Mouse (Mus musculus): ENCODE results near the gene Rabl3. TPM values are rescaled to one million over a fixed set of nuclear protein-coding genes. Genes with fewer than 3 reads are reported as not detected.

Gene Rabl3
- total RNA-seq, 1 experiment: 8.3 TPM

DNA sequence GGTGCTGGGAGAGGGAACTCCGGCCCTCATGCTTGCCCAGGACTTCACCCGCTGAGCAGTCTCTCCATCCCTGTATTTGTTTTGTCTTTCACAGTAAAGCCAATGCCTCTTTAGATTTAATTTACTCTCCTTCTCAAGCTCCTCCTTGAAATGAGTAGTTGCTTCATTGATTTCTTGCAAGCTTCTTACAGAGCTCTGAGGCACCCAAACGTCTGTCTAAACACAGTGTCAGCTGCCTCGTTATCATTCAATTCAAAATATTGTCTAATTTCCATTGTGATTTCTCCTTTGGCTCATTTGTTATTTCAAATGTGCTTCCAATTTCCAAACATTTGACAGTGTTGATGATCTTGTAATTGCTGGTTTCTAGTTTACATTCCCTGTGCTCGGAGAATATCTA lies 6.6 kb downstream of the Rabl3 start:
- in situ Hi-C loops (cut with MboI; ENCODE audit: low sequenced_read_pairs in 2 of 2, unreplicated experiment in 2 of 2): no loop called here
- DNase-seq (ENCODE audit: low read depth, low spot score): no peak
- H3K4me1 ChIP-seq (ENCODE audit: control insufficient read depth in 2 of 2, insufficient read depth in 2 of 2, low read length in 2 of 2, poor library complexity in 1 of 2): 0 out of 4 replicates have a peak, but pooled peaks cover 0 to 2% of the 10 kb centered on the region in 2 experiments
- H3K4me3 ChIP-seq (ENCODE audit: insufficient read depth in 1 of 2, low read depth in 1 of 2, low read length in 2 of 2, poor library complexity in 1 of 2, severe bottlenecking in 1 of 2): no peak overlapping the region
- no peaks in the 10 kb centered on the region for H3K9me3 ChIP-seq (ENCODE audit: control insufficient read depth, insufficient read depth, low read depth, low read length)
- H3K9ac ChIP-seq (ENCODE audit: insufficient read depth, low read depth, low read length, poor library complexity, severe bottlenecking): no peak overlapping the region
- H3K27ac ChIP-seq (ENCODE audit: insufficient read depth, low read depth, low read length, poor library complexity, severe bottlenecking): no peak overlapping the region
- TF ChIP-seq ZC3H11A (IDR thresholded peaks at IDR 0.05; ENCODE audit: borderline replicate concordance, low read depth, low read length) (no peak), MAFK (IDR thresholded peaks at IDR 0.05; ENCODE audit: insufficient read depth, low read depth, low read length) (no peak), CHD2 (IDR thresholded peaks at IDR 0.05; ENCODE audit: low read depth, low read length) (no peak), HCFC1 (IDR thresholded peaks at IDR 0.05; ENCODE audit: borderline replicate concordance, insufficient read depth, low read length) (no peak), ZNF384 (IDR thresholded peaks at IDR 0.05; ENCODE audit: low read depth, low read length) (no peak)
- H3K36me3 ChIP-seq (ENCODE audit: control insufficient read depth, insufficient read depth, low read length, poor library complexity, severe bottlenecking): peaks cover 2% of the 10 kb centered on the region; the same call in 1 of the 2 replicates

DNA sequence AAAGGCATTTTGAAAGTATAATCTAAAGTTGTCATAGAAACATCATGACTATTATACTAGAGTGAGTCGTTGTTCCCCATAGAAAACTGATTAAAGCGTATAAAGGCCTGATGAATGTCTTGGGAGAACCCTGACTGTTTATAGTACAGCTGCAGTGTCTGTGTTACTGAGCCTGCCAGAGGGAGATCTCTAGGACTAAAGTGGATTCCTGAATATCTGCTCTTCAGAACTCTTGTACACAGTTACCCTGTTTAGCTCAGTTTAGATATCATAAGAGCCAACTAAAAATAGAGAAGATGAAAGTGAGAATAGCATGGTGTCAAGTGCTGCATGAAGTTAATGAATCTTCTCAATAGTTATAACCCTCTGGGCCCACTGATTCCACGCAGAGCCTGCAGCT lies 10.6 kb downstream of the Rabl3 start:
- H3K36me3 ChIP-seq (ENCODE audit: control insufficient read depth, insufficient read depth, low read length, poor library complexity, severe bottlenecking): no peaks in the 10 kb centered on the region
- H3K9ac ChIP-seq (ENCODE audit: insufficient read depth, low read depth, low read length, poor library complexity, severe bottlenecking): no peak overlapping the region
- no peaks in the 10 kb centered on the region for H3K9me3 ChIP-seq (ENCODE audit: control insufficient read depth, insufficient read depth, low read depth, low read length)
- 0 out of 4 replicates have a peak, but pooled peaks cover 0 to 2% of the 10 kb centered on the region in 2 experiments for H3K4me1 ChIP-seq (ENCODE audit: control insufficient read depth in 2 of 2, insufficient read depth in 2 of 2, low read length in 2 of 2, poor library complexity in 1 of 2)
- in situ Hi-C loops (cut with MboI; ENCODE audit: low sequenced_read_pairs in 2 of 2, unreplicated experiment in 2 of 2): no loop called here
- no peak overlapping the region for H3K27ac ChIP-seq (ENCODE audit: insufficient read depth, low read depth, low read length, poor library complexity, severe bottlenecking)
- no peak overlapping the region for H3K4me3 ChIP-seq (ENCODE audit: insufficient read depth in 1 of 2, low read depth in 1 of 2, low read length in 2 of 2, poor library complexity in 1 of 2, severe bottlenecking in 1 of 2)
- TF ChIP-seq MAFK (IDR thresholded peaks at IDR 0.05; ENCODE audit: insufficient read depth, low read depth, low read length) (no peak), ZNF384 (IDR thresholded peaks at IDR 0.05; ENCODE audit: low read depth, low read length) (no peak), CHD2 (IDR thresholded peaks at IDR 0.05; ENCODE audit: low read depth, low read length) (no peak), HCFC1 (IDR thresholded peaks at IDR 0.05; ENCODE audit: borderline replicate concordance, insufficient read depth, low read length) (no peak), ZC3H11A (IDR thresholded peaks at IDR 0.05; ENCODE audit: borderline replicate concordance, low read depth, low read length) (no peak)
- DNase-seq (ENCODE audit: low read depth, low spot score): no peak

DNA sequence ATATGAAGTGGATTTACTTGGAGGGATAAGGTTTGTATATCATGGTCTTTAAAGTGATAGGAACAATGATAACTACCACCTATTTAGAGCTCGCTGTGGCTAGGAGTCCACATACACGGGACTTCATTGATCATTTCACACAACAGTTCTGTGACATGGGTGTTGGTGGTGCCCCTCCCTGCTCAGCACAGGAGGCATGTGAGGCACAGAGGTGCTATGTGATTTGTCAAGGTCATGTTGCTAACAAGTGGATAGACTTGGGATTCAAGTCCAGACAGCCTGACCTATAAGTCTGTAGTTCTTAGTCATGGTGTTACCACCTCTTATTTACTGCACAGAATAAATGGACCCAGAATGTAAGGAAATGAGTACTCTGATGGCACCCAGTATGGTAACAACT lies 11.3 kb downstream of the Rabl3 start:
- no peaks in the 10 kb centered on the region for H3K36me3 ChIP-seq (ENCODE audit: control insufficient read depth, insufficient read depth, low read length, poor library complexity, severe bottlenecking)
- H3K4me1 ChIP-seq (ENCODE audit: control insufficient read depth in 2 of 2, insufficient read depth in 2 of 2, low read length in 2 of 2, poor library complexity in 1 of 2): 0 out of 4 replicates have a peak, but pooled peaks cover 0 to under 1% of the 10 kb centered on the region in 2 experiments
- no peaks in the 10 kb centered on the region for H3K9me3 ChIP-seq (ENCODE audit: control insufficient read depth, insufficient read depth, low read depth, low read length)
- no peak for DNase-seq (ENCODE audit: low read depth, low spot score)
- H3K27ac ChIP-seq (ENCODE audit: insufficient read depth, low read depth, low read length, poor library complexity, severe bottlenecking): no peak overlapping the region
- H3K9ac ChIP-seq (ENCODE audit: insufficient read depth, low read depth, low read length, poor library complexity, severe bottlenecking): no peak overlapping the region
- H3K4me3 ChIP-seq (ENCODE audit: insufficient read depth in 1 of 2, low read depth in 1 of 2, low read length in 2 of 2, poor library complexity in 1 of 2, severe bottlenecking in 1 of 2): no peak overlapping the region
- in situ Hi-C loops (cut with MboI; ENCODE audit: low sequenced_read_pairs in 2 of 2, unreplicated experiment in 2 of 2): no loop called here
- TF ChIP-seq ZNF384 (IDR thresholded peaks at IDR 0.05; ENCODE audit: low read depth, low read length): no peak
- no peak for TF ChIP-seq ZC3H11A (IDR thresholded peaks at IDR 0.05; ENCODE audit: borderline replicate concordance, low read depth, low read length)
- no peak for TF ChIP-seq CHD2 (IDR thresholded peaks at IDR 0.05; ENCODE audit: low read depth, low read length)
- no peak for TF ChIP-seq HCFC1 (IDR thresholded peaks at IDR 0.05; ENCODE audit: borderline replicate concordance, insufficient read depth, low read length)
- TF ChIP-seq MAFK (IDR thresholded peaks at IDR 0.05; ENCODE audit: insufficient read depth, low read depth, low read length): no peak

- DNase-seq (ENCODE audit: low read depth, low spot score): no peak
- TF ChIP-seq CHD2 (IDR thresholded peaks at IDR 0.05; ENCODE audit: low read depth, low read length): no peak
- no peak for TF ChIP-seq ZNF384 (IDR thresholded peaks at IDR 0.05; ENCODE audit: low read depth, low read length)
- H3K9ac ChIP-seq (ENCODE audit: insufficient read depth, low read depth, low read length, poor library complexity, severe bottlenecking): no peak overlapping the region
- in situ Hi-C loops (cut with MboI; ENCODE audit: low sequenced_read_pairs in 2 of 2, unreplicated experiment in 2 of 2): no loop called here
- H3K36me3 ChIP-seq (ENCODE audit: control insufficient read depth, insufficient read depth, low read length, poor library complexity, severe bottlenecking): no peaks in the 10 kb centered on the region
- no peaks in the 10 kb centered on the region for H3K9me3 ChIP-seq (ENCODE audit: control insufficient read depth, insufficient read depth, low read depth, low read length)
- H3K27ac ChIP-seq (ENCODE audit: insufficient read depth, low read depth, low read length, poor library complexity, severe bottlenecking): no peak overlapping the region
- no peak overlapping the region for H3K4me3 ChIP-seq (ENCODE audit: insufficient read depth in 1 of 2, low read depth in 1 of 2, low read length in 2 of 2, poor library complexity in 1 of 2, severe bottlenecking in 1 of 2)
- no peaks in the 10 kb centered on the region for H3K4me1 ChIP-seq (ENCODE audit: control insufficient read depth in 2 of 2, insufficient read depth in 2 of 2, low read length in 2 of 2, poor library complexity in 1 of 2)
These were observed 13.1 kb downstream of the Rabl3 start for GRCm38 (mm10) chr16:37552824-37553223.

- in situ Hi-C loops (cut with MboI; ENCODE audit: low sequenced_read_pairs in 2 of 2, unreplicated experiment in 2 of 2): no loop called here
- TF ChIP-seq HCFC1 (IDR thresholded peaks at IDR 0.05; ENCODE audit: borderline replicate concordance, insufficient read depth, low read length) (no peak), ZNF384 (IDR thresholded peaks at IDR 0.05; ENCODE audit: low read depth, low read length) (no peak), MAFK (IDR thresholded peaks at IDR 0.05; ENCODE audit: insufficient read depth, low read depth, low read length) (no peak), ZC3H11A (IDR thresholded peaks at IDR 0.05; ENCODE audit: borderline replicate concordance, low read depth, low read length) (no peak), CHD2 (IDR thresholded peaks at IDR 0.05; ENCODE audit: low read depth, low read length) (no peak)
- Histone ChIP-seq H3K4me3 (ENCODE audit: insufficient read depth in 1 of 2, low read depth in 1 of 2, low read length in 2 of 2, poor library complexity in 1 of 2, severe bottlenecking in 1 of 2) (no peak overlapping the region), H3K27ac (ENCODE audit: insufficient read depth, low read depth, low read length, poor library complexity, severe bottlenecking) (no peak overlapping the region), H3K9ac (ENCODE audit: insufficient read depth, low read depth, low read length, poor library complexity, severe bottlenecking) (no peak overlapping the region), H3K4me1 (ENCODE audit: control insufficient read depth in 2 of 2, insufficient read depth in 2 of 2, low read length in 2 of 2, poor library complexity in 1 of 2) (peaks cover 0 to 2% of the 10 kb centered on the region in 2 experiments; a peak in 1 of 4 replicates), H3K9me3 (ENCODE audit: control insufficient read depth, insufficient read depth, low read depth, low read length) (no peaks in the 10 kb centered on the region), H3K36me3 (ENCODE audit: control insufficient read depth, insufficient read depth, low read length, poor library complexity, severe bottlenecking) (no peaks in the 10 kb centered on the region)
- DNase-seq (ENCODE audit: low read depth, low spot score): no peak
These were observed 22.7 kb downstream of the Rabl3 start for GRCm38 (mm10) chr16:37562414-37562813.

Measured in ES-E14 (cell line).